Mouse (Mus musculus) WW6 (cell line): ENCODE data around the gene Pdss2.

ENCODE experiments used
- DNase-seq: peaks from one replicate; pipeline ENCODE4 v3.0.0-alpha.2; 2013; ENCODE audit warnings: low read depth, low spot score

The Pdss2 gene

DNA sequence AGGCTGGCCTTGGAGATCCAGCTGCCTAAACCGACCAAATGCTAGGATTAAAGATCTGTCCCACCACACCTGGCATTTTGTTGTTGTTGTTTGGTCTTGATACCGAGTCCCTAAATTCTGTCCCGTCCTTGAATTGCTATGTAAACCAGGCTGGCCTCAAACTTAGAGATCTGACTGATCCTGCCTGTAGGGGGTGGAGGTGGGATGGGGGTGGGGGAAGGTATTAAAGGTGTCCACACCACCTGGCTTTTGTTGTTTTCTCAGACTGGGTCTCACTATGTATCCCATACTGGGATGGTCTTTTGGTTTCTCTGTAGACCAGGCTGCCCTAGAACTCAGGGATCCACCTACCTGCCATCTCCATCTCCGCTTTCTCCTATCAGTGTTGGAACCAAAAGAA lies 259.9 kb downstream of the Pdss2 start:
- DNase-seq, result no peak

DNA sequence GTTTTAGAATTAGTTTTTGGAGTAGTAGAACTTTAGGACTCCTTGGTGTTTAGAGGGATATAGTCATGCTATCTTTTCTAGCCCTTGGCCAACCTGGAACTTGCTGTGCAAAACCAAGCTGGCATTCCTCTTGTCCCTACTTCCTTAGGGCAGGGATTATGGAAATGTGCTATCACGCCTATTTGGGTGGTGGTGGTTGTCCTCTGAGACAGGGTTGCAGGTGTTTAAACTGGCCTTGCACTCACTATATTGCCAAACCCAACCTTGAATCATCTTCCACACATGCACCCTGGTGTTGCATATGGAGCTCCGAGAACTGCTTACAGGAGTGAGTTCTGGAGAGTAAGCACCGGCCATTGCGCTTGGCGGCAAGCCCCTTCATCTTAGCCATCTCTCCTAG lies 260.7 kb downstream of the Pdss2 start:
- DNase-seq, result no peak

DNA sequence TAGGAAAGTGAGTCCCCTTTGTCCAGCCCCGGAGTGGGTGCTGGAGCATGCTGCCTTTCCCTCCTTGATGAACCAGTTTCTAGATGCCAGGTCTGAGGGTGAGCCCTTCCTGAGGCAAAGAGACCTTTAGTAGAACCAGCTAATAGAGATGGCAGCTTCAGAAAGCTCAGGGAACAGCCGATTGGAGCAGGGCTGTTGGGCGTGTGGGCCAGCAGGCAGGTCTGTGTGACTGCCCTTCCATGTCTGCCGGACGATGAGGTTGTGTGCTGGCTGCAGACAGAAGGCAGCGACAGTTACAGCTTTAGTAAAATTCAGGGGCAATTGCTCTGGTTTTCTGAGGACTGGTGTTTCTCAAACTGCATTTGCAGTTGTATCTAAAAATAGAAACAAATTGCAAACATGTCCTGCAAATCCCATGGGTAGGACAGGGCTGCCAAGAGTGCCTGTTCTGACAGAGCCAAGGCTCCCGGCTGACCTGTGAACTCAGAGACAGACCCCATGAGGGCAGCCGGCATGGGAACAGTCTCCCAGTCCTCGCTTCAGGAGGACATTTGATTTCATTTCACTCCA lies 262.2 kb downstream of the Pdss2 start:
- no peak for DNase-seq

DNA sequence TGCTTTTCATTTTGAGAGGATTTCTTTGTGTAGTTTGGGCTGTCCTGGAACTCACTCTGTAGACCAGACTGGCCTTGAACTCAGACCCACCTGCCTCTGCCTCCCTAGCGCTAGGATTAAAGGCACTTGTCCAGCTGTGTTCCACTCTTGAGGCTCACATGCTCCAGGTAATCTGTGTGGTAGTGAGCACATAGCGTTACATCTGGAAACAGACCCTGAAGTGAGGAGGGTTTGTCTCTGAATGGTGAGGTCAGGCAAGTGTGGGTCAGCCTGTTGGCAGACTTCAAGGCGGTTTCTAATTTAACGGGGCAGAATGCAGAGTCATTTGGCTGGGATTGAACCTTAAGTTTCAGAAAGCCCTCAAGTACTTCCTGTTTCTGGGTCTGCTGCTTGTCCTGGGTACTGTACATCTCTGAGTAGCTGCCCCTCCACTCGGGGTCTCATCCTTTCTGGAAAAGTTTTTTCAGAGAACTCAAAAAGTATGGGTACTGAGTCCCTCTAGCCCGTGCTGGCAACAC lies 264.5 kb downstream of the Pdss2 start:
- no peak for DNase-seq

DNA sequence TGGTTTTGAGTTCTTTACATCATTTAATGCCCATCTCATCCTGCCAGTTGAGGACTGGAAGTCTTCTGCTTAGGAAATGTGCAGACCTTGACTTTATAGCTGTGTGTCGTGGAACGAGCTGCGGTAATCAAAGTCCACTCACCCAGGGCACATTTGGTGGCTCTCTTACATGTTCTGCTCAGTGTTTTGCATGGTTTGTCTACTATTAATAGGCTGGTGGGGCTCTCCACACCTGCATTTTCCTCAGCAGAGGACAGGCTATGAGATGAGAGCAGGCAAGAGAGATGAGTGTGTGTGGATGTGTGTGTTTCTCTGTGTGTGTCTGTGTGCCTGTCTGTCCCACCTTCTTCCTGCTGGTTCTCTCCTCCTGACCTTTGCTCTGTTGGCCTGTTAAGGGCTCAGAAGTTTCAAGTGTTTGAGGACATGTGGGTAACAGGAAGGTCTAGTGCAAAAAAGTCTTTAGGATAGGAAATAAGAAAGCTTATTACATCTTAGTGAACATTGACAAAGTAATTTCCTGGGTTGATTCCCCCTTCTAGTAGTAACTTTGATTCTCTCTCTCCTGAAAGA lies 266.2 kb downstream of the Pdss2 start:
- no peak for DNase-seq

DNA sequence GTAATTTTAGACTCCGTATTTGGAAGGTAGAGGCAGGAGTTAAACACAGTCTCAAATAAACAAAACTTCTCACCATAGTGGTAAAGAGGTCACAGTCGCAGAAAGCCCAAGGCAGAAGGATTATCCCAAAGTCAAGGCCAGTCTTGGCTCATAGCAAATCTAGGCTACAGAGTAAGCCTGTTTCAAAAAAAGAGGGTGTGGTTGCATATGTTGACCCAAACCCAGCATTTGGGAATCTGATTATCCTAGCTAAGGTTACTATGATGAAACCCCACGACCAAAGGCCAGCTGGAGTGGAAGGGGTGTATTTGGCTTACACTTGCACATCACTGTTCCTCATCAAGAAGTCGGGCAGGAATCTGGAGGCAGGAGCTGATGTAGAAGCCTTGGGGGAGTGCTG lies 267.0 kb downstream of the Pdss2 start:
- no peak for DNase-seq

DNA sequence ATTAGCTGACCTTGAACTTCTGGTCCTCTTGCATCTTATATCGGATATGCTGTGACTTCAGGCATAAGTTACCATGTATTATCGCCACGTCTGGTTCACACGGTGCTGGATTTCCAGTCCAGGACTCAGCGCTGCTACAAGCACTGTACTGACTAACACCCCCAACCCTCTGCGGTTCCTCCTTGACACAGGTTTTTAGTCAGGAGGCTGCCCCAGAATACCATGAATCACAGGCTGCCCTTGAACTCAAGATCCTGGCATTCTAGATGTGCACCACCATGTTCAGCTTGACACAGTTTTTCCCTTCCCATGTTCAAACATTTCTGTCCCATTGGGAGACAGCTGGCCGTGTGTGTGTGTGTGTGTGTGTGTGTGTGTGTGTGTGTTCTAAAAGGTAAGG lies 267.9 kb downstream of the Pdss2 start:
- no peak for DNase-seq

DNA sequence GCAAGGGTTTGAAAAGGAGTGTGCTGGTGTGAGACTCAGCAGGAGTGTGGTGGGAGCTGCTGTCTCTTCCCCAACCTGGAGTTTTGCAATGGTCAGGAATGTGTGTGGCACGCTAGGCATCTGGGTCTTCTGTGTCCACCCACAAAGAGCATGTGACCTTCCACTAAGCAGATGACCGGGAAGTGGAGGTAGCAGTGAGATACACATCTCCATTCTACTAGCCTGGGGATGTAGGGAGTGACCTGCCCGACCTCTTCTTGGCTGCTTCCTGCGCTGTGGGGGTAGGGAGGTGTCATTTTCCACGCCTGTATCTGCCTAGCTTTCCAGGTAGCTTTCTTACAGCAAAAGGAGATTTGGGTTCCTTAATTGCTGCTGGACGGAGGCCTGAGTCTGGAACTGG lies 268.3 kb downstream of the Pdss2 start:
- DNase-seq, result no peak

DNA sequence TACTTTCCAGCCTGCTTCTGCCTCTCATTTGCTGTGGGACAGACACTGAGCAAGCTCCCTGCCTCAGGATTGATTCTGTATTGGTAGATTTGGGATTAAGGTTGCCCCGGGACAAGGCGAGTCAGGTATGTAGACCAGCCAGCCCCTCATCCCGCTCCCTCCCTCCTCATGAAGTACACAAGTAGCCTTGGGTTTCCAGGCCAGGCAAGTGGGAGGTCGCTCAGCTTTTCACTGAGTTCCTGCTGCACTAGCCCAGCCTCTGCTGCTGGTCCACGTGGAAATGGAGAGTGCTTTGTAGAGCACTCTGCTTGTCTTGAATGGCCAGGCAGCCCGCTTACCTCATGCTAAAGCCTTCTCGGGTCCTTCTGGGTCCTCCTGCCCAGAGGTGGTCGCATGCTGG lies 268.7 kb downstream of the Pdss2 start:
- DNase-seq, result no peak

DNA sequence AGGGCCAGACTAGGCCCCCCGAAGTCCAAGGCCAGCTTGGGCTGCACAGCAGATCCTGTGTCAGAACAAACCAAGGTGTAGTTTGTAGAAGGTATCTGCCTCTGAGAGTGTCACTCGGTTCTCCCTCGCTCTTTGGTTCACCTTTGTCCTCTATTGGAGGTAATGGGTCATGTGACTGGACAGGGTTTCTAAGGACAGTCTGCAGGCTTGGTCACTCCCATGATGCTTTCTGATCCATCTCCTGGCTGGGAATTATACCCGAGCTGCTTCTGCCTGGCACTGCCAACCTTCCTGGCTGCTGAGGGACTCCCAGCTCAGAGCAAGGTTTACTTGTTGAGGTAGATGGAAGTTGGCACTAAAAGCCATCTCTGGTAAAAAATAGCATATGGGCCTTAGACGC lies 269.6 kb downstream of the Pdss2 start:
- no peak for DNase-seq

DNA sequence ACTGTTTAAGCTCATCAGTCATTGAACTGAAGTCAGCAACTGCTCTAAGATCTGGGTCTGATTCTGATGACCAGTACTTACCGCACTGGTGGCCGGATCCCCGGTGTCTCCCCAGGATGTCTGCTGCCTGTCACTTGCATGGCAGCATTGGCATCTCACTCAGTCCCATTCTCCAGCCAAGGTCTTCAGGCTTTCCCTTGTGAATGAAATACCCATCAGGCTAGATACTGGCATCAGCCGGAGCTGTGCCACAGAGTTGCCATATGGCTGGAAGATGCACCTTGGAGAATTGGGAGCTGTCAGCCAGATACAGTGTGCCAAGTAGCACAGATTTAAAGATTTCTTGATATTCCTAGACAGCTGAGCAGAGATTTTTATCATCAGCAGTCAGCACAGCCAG lies 281.3 kb downstream of the Pdss2 start:
- DNase-seq, result no peak

DNA sequence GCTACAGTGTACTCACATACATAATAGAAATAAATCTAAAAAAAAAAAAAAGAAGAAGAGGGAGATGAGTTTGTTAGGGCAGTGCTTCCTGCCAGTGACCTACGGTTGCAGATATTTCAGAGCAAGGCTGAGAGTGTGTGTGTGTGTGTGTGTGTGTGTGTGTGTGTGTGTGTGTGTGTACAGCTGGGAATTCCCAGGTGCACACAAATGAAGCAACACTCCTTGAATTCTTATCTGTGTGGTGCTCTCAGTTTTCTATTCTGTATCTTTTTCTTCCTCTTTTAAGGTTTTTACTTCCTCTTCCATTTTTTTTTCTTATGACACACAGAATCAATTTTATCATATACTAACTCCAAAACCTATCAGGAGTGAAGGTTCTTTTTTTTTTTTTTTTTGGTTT lies 283.0 kb downstream of the Pdss2 start:
- no peak for DNase-seq

DNA sequence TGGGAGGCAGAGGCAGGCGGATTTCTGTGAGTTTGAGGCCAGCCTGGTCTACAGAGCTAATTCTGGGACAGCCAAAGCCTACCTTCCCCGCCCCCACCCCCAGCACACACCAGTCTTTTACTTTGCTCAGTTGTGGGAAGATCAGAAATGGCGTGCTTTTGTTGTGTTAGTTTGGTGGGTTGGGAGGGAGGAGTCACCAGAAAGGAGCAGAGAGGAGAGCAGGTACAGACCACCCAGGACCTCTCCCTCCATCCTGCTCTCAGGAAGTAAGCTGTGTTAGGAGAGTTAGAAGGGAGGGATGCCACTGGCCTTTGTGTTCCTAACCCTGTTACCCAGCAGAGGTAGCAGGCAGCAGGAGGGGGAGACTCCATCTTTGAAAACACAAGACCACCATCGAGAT lies 285.8 kb downstream of the Pdss2 start:
- DNase-seq, result no peak

DNA sequence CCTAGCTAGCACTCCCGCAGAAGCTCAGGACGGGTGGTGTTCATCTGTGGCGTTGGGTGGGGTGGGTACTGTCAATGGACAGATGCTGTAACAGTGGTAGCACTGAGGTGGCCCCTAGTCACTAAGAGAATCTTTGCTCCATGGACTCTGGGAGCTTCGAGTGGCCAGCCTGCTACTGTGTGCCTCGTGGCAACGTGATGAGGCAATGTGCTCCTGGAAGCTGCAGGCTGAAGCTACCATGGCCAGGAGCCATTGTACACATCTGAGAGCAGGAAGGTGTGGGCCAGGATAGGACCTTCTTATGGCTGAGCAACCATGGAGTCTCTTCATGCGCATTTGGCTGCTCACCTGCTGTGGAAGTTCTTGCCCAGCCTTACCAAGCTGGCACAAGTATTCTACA lies 287.9 kb downstream of the Pdss2 start:
- no peak for DNase-seq

DNA sequence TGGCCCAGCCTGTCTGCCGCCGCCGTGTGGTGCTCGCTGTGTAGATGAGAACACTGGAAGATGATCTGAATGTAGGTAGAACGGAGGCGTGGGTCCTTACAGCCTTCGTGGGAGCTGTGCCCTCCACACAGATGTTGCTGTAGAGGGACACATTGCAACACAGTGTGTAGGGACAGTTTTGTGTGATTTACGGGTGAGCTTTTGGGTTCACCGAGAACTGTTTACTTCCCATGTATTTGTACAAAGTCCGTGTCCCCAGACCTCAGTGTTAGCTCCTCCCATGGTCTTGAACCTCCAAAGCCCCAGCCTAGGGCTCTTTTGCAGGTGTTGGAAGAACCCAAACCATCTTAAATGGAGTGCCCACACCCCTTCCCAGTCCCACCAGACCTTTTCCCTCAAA lies 291.7 kb downstream of the Pdss2 start:
- no peak for DNase-seq
